Mouse (Mus musculus) olfactory bulb, adult 2 months (tissue): ENCODE measurements at regions not wholly inside any gene's neighbourhood (a gene's known extent, or its start where the extent isn't known, plus 50 kb on each side); places are given as distances from the start of the nearest gene placed in this dataset.

Source experiments
- CTCF ChIP-seq: fragments of 200-500 bp; IDR thresholded peaks from 2 replicates; pipeline ENCODE4 v1.5.1; 2012; ENCODE audit warnings: low read depth, mild to moderate bottlenecking, low read length, moderate library complexity; ENCODE audit not compliant: insufficient read depth
- POLR2A ChIP-seq: fragments of 200-500 bp; IDR thresholded peaks from 2 replicates; pipeline ENCODE4 v1.6.1; 2012; ENCODE audit warnings: mild to moderate bottlenecking, low read depth, low read length, moderate library complexity; ENCODE audit not compliant: insufficient read depth

DNA sequence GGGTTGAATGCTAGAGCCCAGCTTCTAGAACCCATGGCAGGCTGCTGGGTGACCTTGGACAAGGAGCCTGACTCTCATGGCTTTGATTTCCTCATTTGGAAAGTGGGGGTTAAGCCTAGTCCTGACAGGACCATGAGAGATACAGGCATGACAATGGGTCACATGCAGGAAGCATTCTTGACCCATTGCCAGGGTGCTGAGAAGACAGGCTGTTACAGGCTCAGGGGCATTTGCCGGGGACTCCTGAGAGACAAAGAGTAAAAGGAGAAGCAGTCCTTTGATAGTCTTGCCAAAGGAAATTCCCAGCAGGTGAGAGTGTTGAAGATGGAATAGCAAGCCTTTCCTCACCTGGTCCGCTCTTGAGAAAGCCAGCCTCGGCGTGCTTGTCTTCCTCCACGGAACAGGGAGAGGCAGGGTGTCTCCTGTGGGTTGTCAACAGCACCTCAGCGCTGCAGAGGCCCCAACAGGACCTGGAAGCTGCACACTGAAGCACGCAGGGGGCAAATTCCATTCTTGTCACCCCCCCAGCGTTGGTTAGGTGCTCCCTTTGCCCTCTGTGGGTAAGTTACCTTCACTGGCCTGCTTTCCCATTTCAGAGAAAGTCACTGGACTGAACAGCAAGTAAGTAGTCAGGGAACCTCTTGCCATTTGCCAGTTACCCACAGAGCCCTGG lies 1239.3 kb upstream of the A1bg start:
- TF ChIP-seq CTCF (no peak), POLR2A (no peak)
